Mouse (Mus musculus) testis, postnatal 10 days (tissue): ENCODE data around the gene Casp7.
"Not testable (repeated sequence)": the region's sequence is repeated elsewhere in the genome, so short reads cannot be mapped to it uniquely, and the experiment has no call there.

ENCODE experiments used
- DNase-seq: peaks from one replicate; pipeline ENCODE4 v3.0.0; 2021; ENCODE audit warnings: low spot score

Casp7 gene

DNA sequence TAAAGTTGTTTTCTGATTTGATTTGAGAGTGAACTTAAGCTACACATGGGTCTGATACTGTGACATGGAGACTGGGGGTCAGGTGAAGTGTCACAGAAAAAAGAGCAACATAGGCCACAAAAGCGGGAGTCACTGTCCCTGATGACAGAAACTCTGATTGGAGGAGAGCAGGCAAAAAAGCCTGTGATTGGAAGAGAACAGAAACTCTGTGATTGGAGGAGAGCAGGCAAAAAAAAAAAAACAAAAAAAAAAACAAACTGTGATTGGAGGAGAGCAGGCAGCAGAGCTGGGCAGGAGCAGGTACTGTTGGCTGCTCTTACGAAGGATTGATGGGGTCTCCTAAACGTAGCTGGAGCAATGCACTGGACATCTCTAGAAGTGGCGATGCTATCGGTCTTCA lies 11.4 kb upstream of the Casp7 start:
- DNase-seq: no peak

DNA sequence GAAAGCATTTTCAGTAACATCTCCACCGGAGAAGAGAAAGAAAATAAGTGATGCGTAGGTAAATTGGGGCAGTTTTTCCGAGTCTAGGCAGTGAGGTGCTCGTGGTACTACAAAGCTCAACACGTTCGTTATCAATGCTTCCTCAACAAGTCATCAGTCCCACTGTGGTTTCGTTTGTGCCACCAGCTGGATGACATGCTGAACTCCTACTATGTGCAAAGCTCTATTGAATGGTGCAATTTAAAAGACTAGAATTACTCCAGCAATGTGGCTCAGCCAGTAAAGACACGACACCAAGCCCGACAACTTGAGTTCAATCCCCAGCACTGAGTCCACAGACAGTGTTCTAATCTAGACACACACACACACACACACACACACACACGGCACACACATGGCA lies 10.8 kb upstream of the Casp7 start:
- no peak for DNase-seq

DNA sequence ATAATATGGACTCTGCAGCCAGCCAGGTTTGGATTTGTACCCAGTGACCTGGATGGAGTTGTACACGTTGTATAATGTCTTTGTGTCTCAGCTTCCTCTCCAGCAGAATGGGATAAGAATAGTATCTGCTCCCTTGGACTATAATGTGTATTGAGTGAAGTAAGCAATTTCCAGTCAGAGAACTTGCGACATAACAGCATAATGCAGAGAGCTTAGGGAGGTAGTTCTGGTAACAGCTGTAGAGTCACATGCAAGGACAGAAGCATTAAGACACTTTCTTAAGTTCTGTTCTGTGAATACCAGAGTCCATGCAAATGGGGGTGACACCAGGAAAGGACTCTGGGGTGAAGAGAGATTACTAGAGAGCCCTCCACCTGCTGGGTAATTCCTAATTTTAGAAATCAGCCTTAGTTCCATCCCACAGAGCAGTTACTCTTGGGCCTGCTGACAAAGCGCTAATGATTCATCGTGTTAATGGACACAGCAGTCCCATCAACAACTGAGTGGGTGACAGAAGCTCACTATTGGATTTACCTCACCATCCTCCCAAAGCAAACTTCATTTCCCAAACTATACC lies 9.1 kb upstream of the Casp7 start:
- no peak for DNase-seq

DNA sequence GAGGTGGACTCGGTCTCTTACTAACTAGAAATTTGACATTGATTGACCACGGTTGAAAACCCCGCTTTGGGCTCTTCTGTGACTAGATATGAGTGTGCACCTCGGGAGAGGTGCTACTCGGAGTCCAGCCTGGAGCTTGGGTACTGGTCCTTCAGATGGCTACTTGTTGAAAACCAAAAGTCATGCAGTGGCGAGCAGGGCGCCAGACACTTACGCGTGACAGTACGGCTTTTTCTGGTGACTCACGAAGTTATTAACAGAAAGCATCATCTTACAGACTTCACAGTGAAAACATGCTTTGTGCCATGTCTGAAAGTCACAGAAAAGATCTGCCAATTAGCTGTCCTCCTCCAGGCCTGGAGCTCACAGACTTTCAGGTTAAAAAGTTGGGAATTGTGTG lies 7.8 kb upstream of the Casp7 start:
- DNase-seq: no peak

DNA sequence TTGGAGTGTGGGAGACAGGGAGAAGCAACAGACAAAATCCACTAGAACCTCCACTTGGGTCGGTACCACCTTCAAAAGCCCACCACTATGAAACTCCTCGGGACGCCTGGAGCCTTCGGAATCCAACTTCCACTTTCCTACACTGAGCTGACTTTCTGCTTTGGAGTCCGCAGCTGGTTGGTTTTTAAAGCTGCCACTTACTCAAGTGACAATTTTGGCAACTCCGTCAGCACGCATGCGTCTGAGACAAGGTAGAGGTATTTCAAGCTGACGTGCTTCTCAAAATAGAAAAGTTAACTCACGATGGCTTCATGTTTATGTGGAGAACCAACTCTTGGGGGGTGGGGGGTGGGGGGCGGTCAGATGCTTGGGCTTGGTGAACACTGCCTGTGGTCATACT lies 7.0 kb upstream of the Casp7 start, which contains the start of gene Nrap:
TSS of gene Nrap (minus strand) at position 159 of the 400 bp plus-strand sequence.
- no peak for DNase-seq

DNA sequence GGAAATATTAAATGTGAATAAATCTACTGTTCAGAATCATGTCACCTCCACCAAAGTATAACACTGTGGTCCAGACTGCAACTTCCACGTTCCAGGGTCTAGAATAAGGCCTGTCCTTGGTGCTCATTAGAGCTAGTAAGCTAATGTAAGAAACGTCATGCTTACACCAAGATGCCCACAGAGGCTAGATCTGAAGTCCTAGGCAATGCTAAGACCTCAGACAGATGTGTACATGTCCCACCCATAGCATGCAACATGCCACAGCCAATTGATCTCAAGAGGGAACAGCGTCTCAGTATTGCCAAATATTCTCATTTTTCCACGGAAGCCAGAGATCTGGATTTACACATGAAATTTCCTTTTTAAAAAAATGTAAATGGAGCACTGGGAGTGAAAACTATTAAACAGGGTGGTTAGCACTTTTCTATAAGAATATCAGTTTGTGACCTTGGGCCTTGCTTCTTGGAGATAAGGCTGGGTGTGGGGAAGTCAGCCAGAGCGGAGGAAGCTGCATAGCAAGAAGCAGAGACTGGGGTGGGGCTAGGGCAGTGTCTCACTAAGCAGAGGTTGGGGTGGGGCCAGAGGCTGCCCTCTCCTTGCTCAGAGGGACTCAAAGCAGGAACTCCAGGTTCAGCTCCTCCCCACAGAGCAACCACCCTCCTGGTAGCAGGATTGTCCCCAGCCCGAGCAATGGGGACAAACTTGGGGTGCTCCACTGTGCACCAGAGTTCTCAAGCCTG lies 5.5 kb upstream of the Casp7 start:
- peak; percentile 41 for DNase-seq

DNA sequence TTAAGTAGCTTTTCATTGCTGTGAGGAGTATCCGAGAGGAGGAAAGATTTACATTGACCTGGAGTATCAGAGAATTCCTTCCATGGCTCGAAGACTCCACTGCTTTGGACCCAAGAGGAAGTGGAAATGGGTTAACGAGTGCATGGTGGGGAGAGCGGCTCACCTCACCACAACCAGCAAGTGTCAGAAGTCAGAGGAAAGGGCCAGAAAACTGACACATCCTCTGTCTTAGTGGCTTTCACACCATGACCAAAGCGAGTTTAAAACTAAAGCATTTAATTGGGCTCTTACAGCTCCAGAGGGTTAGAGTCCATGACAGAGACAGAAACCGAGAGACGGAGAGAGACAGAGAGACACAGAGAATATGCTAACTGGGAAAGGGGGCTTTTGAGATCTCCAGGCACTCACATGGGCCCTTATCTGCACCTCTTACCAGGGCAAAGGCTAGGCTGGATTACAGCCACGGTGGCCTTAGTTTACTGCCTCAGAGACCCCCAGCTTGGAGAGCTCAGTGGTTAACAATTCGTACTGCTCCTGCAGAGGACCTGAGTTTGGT lies 3.5 kb upstream of the Casp7 start:
- peak; percentile 18 for DNase-seq

DNA sequence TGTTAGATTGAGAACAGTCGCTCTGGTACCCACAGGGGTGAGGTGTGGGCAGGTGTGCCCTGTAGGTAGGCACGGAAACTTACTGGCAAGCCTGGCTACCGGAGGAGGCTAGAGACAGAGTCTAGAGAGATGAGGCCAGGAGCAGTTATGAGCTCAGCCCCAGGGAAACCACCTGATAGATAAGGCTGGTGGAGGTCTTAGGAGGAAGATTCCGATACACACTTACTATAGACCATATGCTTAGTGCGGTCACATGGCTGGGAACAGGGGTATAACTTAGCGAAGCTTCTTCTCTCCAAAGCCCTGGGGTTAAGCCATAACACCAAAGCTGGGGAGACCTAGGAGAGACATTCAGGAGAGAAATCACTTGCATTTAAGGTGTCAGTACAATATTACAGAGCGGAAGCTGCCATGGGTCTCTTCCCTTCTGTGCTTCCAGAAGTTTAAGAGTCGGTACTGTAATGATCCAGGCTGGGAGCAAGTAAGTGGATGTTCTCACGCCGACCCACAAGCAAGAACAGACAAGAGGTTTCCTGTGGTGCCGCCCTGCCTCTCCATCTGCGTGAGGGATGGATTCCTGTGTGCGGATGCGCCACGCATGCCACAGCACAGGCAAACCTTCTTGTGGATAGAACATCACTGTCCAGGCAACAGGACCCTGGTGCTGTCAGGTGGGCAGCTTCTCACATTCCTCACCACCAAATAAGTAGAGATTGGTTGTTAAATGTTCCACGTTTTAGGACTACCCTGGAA lies 1.6 kb upstream of the Casp7 start:
- DNase-seq: peak; percentile 32

DNA sequence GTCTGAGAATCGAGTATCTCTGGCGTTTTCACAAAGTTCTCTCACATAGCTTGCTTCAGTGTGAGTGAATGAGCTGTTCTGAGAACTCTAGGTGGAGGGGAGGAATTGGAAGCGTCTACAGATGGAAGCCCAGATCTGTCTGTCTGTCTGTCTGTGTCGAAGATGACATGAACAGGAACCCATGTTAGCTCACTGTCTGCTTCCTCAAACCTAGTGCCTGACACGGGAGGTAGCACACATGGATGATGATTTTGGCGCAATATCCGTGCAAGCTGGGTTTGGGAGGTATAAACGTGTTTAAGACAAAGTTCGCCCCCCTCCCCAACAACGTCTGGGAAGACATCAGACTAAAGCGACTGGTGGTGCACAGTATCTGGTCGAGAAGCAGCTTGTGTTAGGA lies 702 bp upstream of the Casp7 start:
- peak; percentile 36 for DNase-seq

DNA sequence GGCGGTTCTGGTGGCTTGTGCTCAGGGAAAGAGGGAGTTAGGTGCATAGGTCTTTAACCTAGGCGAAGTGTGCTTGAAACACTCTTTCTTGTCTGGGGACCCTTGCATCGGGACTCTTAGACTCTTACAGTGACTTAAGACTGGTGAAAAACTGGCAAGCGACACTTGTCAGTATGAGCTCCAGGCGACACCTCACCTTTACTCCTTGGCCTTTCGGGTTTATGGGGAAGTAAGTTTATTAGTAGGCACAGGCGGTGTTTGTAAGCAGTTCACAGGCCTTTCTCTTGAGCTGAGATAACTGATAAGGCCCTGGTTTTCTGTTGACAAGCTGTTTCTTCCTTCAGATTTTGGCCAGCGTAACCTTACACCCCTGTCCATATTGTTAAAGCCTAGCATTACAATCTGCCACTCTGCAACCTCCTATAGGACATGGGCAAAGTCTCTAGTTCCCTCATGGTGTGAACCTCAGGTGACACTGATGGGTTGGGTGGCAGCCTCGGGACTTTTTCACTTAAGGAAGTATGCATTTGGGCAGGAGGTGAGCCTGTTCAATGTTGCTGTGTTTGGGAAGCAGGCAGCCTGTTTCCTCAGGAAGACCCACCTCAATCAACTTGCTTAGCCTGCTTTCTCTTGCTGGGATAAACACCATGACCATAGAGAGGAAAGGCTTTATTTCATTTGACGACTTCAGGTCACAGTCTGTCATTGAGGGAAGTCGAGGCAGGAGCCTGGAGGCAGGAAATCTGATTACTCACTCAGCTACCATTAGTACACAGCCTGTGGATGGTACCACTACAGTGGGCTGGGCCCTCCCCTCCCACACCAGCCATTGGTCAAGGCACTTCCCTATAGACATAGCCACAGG lies 966 bp downstream of the Casp7 start:
- DNase-seq: peak; percentile 40

DNA sequence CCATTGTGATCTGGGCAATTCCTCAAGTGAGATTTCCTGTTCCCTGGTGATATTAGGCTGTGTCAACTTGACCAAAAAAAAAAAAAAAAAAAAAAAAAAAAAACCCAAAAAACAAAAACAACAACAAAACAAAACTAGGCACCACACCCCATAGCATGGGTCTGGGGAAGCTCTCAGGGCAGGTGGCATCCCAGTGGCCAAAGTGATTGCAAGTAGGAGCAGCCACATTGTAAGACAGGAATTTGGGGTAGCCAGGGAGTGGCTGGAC lies 1.5 kb downstream of the Casp7 start:
- no peak for DNase-seq

DNA sequence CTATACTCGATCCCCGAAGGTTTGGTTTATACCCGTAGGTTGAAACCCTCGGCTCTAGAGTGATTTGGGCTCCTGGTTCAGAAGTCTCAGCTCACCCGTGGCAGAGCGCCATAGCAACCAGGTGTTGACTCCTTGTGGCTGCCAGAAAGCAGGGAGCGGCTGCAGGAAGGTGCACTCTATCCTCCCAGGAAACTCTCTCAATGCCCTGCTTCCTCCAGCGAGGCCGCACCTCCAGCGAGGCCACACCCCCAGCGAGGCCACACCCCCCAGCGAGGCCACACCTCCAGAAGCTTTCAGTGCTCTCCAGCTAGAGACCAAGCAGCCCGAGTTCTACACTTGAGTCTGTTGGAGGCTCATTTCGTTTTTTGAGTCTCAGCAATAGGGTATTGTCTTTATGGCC lies 3.3 kb downstream of the Casp7 start:
- peak; percentile 88 for DNase-seq

DNA sequence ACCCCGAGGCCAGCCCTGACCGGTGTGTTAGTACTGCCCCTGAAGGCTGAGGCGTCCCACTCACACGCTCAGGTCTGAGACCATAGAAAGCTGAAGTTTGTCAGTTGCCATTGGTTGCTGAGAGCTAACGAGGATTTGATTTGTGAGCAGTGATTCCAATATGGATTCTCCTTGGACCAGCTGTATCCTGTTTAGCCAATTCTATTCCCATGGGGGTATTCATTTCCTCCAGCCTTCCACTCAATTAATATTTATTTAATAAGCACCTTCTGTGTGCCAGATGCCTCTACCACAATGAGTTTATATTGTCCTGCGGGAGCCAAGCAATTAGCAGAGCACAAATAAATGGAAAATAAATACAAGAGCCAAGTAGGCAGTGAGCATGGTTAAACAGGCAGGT lies 4.9 kb downstream of the Casp7 start:
- DNase-seq: no peak

DNA sequence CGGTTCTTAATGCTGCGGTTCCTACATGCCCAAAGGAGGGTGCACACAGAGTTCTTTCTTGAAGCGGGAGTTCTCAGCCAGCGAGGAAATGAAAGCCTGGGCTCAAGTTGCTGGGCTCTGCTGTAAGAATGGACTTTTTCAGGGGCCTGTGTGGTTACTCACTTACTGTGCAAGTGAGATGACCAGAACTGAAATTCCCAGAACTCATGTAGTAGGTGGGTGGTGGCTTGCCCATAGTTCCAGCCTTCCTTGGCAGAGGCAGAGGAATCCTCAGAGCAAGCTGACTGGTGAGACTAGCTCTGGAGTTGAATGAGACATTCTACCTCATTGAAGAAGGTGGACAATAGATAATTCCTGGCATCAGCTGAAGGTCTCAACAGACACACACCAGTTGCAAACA lies 8.9 kb downstream of the Casp7 start:
- no peak for DNase-seq

DNA sequence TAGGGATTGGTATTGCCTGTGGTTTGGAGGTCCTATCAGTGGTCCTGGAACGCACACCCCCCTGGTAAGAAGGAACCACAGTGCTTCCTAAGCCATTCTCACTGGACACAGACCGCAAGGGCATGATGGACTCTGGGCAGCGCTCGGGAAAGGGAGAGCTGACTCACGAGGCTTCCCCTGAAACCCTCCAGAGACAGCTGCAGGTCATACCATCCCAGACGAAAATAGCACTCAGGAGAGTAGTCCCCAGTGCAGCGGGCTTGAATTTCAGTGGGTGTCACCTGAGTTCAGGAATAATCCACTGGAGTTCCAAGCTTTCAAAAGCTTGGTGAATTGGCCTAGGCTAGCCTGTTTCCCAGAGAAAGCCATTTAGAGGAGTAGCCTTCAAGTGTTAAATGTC lies 9.7 kb downstream of the Casp7 start:
- DNase-seq: no peak

DNA sequence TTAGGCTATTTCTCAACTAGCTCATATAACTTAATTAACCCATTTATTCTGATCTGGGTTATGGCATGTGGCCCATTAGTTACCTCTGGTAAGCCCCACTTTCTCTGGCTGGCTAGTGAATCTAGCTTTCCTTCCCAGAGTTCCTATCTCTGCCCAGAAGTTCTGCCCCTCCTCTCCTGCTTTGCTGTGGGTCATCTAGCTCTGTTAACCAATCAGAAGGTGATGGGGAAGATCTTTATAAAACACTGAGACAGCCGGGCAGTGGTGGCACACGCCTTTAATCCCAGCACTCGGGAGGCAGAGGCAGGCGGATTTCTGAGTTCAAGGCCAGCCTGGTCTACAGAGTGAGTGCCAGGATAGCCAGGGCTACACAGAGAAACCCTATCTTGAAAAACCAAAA lies 13.0 kb downstream of the Casp7 start:
- DNase-seq: not testable (repeated sequence)

DNA sequence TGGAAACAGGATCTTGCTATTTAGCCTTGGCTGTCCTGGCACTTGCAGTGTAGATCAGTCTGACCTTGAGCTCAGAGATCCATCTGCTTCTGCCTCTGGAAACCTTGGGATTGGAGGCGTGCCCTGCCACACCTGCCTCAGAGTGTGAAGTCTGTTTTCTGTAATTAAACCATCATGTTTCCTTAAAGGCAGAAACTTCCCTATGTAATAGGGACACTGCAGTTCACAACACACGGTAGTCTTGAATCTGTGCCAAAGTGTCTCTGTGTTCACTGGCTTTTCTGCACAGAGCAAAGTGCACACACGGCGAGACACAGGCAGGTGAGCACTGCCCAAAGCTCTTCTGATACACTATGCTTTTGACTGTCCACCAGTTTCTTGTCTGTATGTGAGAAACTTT lies 21.5 kb downstream of the Casp7 start:
- DNase-seq: no peak

DNA sequence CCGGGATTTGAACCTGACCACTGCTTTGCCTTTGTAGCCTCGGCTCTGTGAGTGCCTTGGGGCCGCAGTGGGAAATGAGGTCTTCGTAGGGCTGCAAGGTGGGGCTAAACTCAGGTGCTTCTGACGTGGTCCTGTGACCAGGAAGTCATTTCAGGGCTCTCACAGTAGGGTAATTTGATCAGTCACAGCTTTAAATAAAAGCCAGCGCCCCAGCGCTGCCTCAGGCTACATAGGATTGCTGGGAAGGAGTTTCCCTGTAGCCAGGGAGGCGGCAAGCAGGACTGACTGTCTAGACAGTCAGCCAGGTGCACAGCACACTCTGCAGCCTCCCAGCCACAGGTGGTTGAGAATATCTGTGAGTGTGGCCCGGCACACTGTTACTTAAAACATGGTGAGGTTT lies 22.5 kb downstream of the Casp7 start:
- no peak for DNase-seq

DNA sequence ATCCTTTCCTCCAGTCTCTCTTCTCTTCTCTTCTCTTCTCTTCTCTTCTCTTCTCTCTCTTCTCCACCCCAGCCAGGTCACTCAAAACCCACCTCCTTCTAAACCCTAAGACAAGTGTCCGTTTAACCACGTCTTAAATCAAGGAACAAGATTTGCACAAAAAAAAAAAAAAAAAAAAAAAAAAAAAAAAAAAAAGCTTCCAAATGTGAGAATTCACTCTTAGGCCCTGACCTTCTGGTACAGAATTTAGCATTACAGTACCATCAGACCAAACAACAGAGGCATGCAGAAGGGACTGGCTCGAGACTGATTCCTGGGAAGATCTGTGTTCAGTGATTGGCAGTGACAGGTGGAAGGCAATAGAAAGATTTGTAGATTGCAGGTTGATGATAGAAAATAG lies 23.4 kb downstream of the Casp7 start:
- no peak for DNase-seq

DNA sequence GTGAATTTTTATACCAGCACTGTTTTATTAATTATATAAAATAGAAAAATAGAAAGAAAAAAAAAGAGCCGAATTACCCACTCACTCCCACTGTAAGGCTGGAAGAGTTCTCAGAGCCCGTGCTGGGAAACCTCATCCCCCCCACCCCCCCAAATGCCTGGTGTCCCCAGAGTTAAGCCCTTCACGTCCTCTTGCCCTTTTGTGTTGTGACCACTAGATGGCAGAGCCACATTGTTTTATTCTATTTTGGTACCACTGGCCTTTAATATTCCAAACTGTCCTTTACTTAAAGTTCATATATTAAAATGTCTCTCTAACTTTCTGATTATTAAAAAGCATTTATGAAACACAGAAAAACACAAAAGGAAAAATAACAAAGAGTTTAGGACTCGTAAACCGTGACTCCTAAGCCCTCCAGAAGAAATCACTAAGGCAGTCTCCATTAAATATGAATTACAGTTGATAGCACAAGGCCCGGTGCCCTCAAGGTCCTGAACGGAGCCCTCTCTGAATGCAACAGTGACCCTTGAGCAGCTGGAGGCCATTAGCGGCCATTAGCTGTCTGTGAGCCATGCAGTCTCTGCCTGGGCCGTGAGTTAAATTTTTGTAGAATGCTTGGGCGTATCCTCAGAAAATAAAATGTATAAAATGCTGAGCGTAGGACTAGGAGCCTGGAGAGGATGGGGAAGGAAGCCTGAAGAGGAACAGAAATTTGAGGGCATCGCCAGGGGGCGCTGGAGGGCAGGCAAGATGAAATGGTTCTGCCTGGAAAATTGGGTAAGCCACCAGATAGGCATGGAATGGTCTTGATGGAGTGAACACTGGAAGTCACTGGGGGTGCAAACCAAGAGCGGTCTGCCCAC lies 25.8 kb downstream of the Casp7 start:
- DNase-seq: peak; percentile 94

DNA sequence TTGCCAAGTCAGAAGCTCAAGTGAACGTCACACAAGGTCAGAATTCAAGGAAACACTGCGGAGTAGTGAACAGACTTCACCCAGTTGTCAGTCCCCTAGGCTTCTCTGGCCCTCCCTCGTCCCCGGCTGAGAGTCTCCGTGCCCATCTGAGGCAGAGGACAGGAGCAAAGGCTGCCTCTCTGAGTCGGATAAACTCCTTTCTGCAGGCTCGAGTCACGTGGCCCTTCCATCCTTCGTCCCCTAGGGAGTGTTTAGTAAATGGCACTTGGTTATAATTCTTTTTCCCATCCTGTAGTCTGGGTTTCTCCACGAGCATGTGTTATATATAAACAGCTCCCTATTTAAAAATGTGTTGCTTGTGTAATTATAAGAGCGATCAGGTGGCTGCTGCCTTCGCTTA lies 26.4 kb downstream of the Casp7 start:
- no peak for DNase-seq
